Mouse (Mus musculus): ENCODE results near the gene Sh3rf1. TPM values are rescaled to one million over a fixed set of nuclear protein-coding genes. Genes with fewer than 3 reads are reported as not detected.

The Sh3rf1 gene
- polyA plus RNA-seq, 1 experiment from 2014 or later = 31.4 TPM

GRCm38 (mm10) chr8:61279030-61279429 lies 55.4 kb downstream of the Sh3rf1 start:
- 92% methylated on average over 10 of the region's 10 CpGs for WGBS
- H3K27me3 ChIP-seq = no peaks in the 10 kb centered on the region
- peaks cover 64% of the 10 kb centered on the region for H3K4me1 ChIP-seq

GRCm38 (mm10) chr8:61282303-61283168 lies 58.9 kb downstream of the Sh3rf1 start:
- Histone ChIP-seq H3K36me3 (ENCODE audit: poor library complexity, severe bottlenecking) (peaks cover 7% of the 10 kb centered on the region; the same call in 1 of the 2 replicates), H3K4me3 (no peak overlapping the region), H3K9me3 (replicated peaks) (no peaks in the 10 kb centered on the region), H3K4me1 (peaks cover 50% of the 10 kb centered on the region), H3K4me2 (no peak overlapping the region), H3K27me3 (no peaks in the 10 kb centered on the region), H3K27ac (no peak overlapping the region), H3K9ac (no peak overlapping the region)
- WGBS = 47% methylated on average over 10 of the region's 10 CpGs
- ATAC-seq = 0 out of 2 replicates have a peak, but pooled peaks have one; percentile 11

More at GRCm38 (mm10) chr8:61279030-61279429, 55.4 kb downstream of the Sh3rf1 start:
- Histone ChIP-seq H3K4me3 (no peak overlapping the region), H3K27ac (no peak overlapping the region), H3K4me2 (no peak overlapping the region), H3K36me3 (ENCODE audit: poor library complexity, severe bottlenecking) (peaks cover 7% of the 10 kb centered on the region; the same call in 1 of the 2 replicates), H3K9me3 (replicated peaks) (no peaks in the 10 kb centered on the region), H3K9ac (no peak overlapping the region)
- ATAC-seq = no peak

GRCm38 (mm10) chr8:61283169-61284081 lies 59.8 kb downstream of the Sh3rf1 start:
- Histone ChIP-seq H3K4me2 (no peak overlapping the region), H3K9ac (no peak overlapping the region), H3K9me3 (replicated peaks) (no peaks in the 10 kb centered on the region), H3K4me1 (peaks cover 56% of the 10 kb centered on the region), H3K36me3 (ENCODE audit: poor library complexity, severe bottlenecking) (peaks cover 7% of the 10 kb centered on the region; the same call in 1 of the 2 replicates), H3K4me3 (no peak overlapping the region), H3K27ac (no peak overlapping the region), H3K27me3 (no peaks in the 10 kb centered on the region)
- ATAC-seq = no peak
- 13% methylated on average over 12 of the region's 12 CpGs for WGBS

GRCm38 (mm10) chr8:61285896-61286295 lies 62.2 kb downstream of the Sh3rf1 start:
- Histone ChIP-seq H3K27me3 (no peaks in the 10 kb centered on the region), H3K9ac (no peak overlapping the region), H3K9me3 (replicated peaks) (no peaks in the 10 kb centered on the region), H3K27ac (no peak overlapping the region), H3K4me1 (peaks cover 67% of the 10 kb centered on the region), H3K4me3 (no peak overlapping the region), H3K36me3 (ENCODE audit: poor library complexity, severe bottlenecking) (no peaks in the 10 kb centered on the region), H3K4me2 (no peak overlapping the region)
- whole genome bisulfite sequencing = 86% methylated on average over 7 of the region's 7 CpGs
- no peak for ATAC-seq

- Histone ChIP-seq H3K36me3 (ENCODE audit: poor library complexity, severe bottlenecking) (no peaks in the 10 kb centered on the region), H3K9ac (no peak overlapping the region), H3K27me3 (no peaks in the 10 kb centered on the region), H3K4me3 (no peak overlapping the region), H3K9me3 (replicated peaks) (no peaks in the 10 kb centered on the region), H3K4me2 (no peak overlapping the region), H3K4me1 (peaks cover 67% of the 10 kb centered on the region), H3K27ac (no peak overlapping the region)
- 87% methylated on average over 7 of the region's 7 CpGs for WGBS
- ATAC-seq = no peak
These were observed 62.7 kb downstream of the Sh3rf1 start for GRCm38 (mm10) chr8:61286394-61286793.

GRCm38 (mm10) chr8:61286795-61287385 lies 63.2 kb downstream of the Sh3rf1 start:
- H3K9ac ChIP-seq = no peak overlapping the region
- no peaks in the 10 kb centered on the region for H3K36me3 ChIP-seq (ENCODE audit: poor library complexity, severe bottlenecking)
- no peak overlapping the region for H3K4me2 ChIP-seq
- WGBS = 89% methylated on average over 14 of the region's 14 CpGs
- H3K9me3 ChIP-seq (replicated peaks) = no peaks in the 10 kb centered on the region
- no peak overlapping the region for H3K27ac ChIP-seq
- ATAC-seq = no peak
- no peaks in the 10 kb centered on the region for H3K27me3 ChIP-seq
- peaks cover 62% of the 10 kb centered on the region for H3K4me1 ChIP-seq
- no peak overlapping the region for H3K4me3 ChIP-seq

GRCm38 (mm10) chr8:61288006-61288566 lies 64.4 kb downstream of the Sh3rf1 start:
- Histone ChIP-seq H3K9me3 (replicated peaks) (no peaks in the 10 kb centered on the region), H3K4me1 (peaks cover 50% of the 10 kb centered on the region), H3K36me3 (ENCODE audit: poor library complexity, severe bottlenecking) (no peaks in the 10 kb centered on the region), H3K9ac (no peak overlapping the region), H3K4me2 (no peak overlapping the region), H3K27me3 (no peaks in the 10 kb centered on the region), H3K4me3 (no peak overlapping the region), H3K27ac (no peak overlapping the region; the same call in none of the 2 replicates)
- WGBS = 70% methylated on average over 11 of the region's 11 CpGs
- ATAC-seq = peak; percentile 67

- H3K27ac ChIP-seq = no peak overlapping the region; the same call in 1 of the 2 replicates
These were observed 65.0 kb downstream of the Sh3rf1 start for GRCm38 (mm10) chr8:61288676-61289075.

GRCm38 (mm10) chr8:61295040-61295439 lies 71.4 kb downstream of the Sh3rf1 start:
- no peaks in the 10 kb centered on the region for H3K27me3 ChIP-seq
- H3K9me3 ChIP-seq (replicated peaks) = no peaks in the 10 kb centered on the region
- WGBS = 51% methylated on average over 4 of the region's 4 CpGs
- H3K27ac ChIP-seq = 0 out of 2 replicates have a peak overlapping the region, but pooled peaks have one; percentile 1
- peak overlapping the region; percentile 43 for H3K4me2 ChIP-seq
- no peak overlapping the region for H3K9ac ChIP-seq
- H3K4me1 ChIP-seq = peaks cover 27% of the 10 kb centered on the region
- peak; percentile 45; the same call in 1 of the 2 replicates for ATAC-seq
- H3K4me3 ChIP-seq = no peak overlapping the region
- H3K36me3 ChIP-seq (ENCODE audit: poor library complexity, severe bottlenecking) = no peaks in the 10 kb centered on the region

More at GRCm38 (mm10) chr8:61288676-61289075, 65.0 kb downstream of the Sh3rf1 start:
- Histone ChIP-seq H3K9ac (no peak overlapping the region), H3K4me2 (no peak overlapping the region), H3K4me1 (peaks cover 44% of the 10 kb centered on the region), H3K4me3 (no peak overlapping the region), H3K9me3 (replicated peaks) (no peaks in the 10 kb centered on the region), H3K27me3 (no peaks in the 10 kb centered on the region), H3K36me3 (ENCODE audit: poor library complexity, severe bottlenecking) (no peaks in the 10 kb centered on the region)
- ATAC-seq = no peak
- WGBS = 76% methylated on average over 7 of the region's 7 CpGs

- Histone ChIP-seq H3K27me3 (no peaks in the 10 kb centered on the region), H3K27ac (0 out of 2 replicates have a peak overlapping the region, but pooled peaks have one; percentile 1), H3K36me3 (ENCODE audit: poor library complexity, severe bottlenecking) (no peaks in the 10 kb centered on the region), H3K4me1 (peaks cover 27% of the 10 kb centered on the region), H3K4me3 (no peak overlapping the region), H3K4me2 (peak overlapping the region; percentile 43), H3K9ac (0 out of 2 replicates have a peak overlapping the region, but pooled peaks have one; percentile 12), H3K9me3 (replicated peaks) (no peaks in the 10 kb centered on the region)
- 18% methylated on average over 12 of the region's 12 CpGs for WGBS
- ATAC-seq = peak; percentile 82
These were observed 71.8 kb downstream of the Sh3rf1 start for GRCm38 (mm10) chr8:61295441-61295840.

- H3K27ac ChIP-seq = peak overlapping the region; percentile 10; the same call in 1 of the 2 replicates
These were observed 75.2 kb downstream of the Sh3rf1 start for GRCm38 (mm10) chr8:61298828-61299227.

More at GRCm38 (mm10) chr8:61298828-61299227, 75.2 kb downstream of the Sh3rf1 start:
- H3K4me2 ChIP-seq = no peak overlapping the region
- no peaks in the 10 kb centered on the region for H3K36me3 ChIP-seq (ENCODE audit: poor library complexity, severe bottlenecking)
- no peak overlapping the region for H3K4me3 ChIP-seq
- no peaks in the 10 kb centered on the region for H3K27me3 ChIP-seq
- ATAC-seq = no peak
- 58% methylated on average over 4 of the region's 4 CpGs for WGBS
- no peaks in the 10 kb centered on the region for H3K9me3 ChIP-seq (replicated peaks)
- no peak overlapping the region for H3K9ac ChIP-seq
- H3K4me1 ChIP-seq = peaks cover 42% of the 10 kb centered on the region
